Mouse (Mus musculus) embryonic facial prominence, embryonic 10.5 days (tissue): Measurements from ENCODE around the gene Zer1. TPM values are rescaled to one million over a fixed set of nuclear protein-coding genes. Genes with fewer than 3 reads are reported as not detected.

Source experiments
- DNase-seq: peaks from one replicate; pipeline ENCODE4 v3.0.0-alpha.2; 2017; ENCODE audit warnings: low spot score
- H3K27ac ChIP-seq: fragments of 300-500 bp; sonication (generic); replicated peaks from 2 replicates; pipeline ENCODE4 v1.5.1; 2016; ENCODE audit warnings: mild to moderate bottlenecking
- H3K27me3 ChIP-seq: fragments of 300-500 bp; sonication (generic); replicated peaks from 2 replicates; pipeline ENCODE4 v1.6.1; 2016; ENCODE audit warnings: low read depth, mild to moderate bottlenecking; ENCODE audit not compliant: poor library complexity, severe bottlenecking
- H3K36me3 ChIP-seq: fragments of 300-500 bp; sonication (generic); replicated peaks from 2 replicates; pipeline ENCODE4 v1.6.1; 2016; ENCODE audit warnings: mild to moderate bottlenecking, moderate library complexity
- H3K4me1 ChIP-seq: fragments of 300-500 bp; sonication (generic); 2 replicates; pipeline ENCODE4 v1.6.1; 2016
- H3K4me3 ChIP-seq: fragments of 300-500 bp; sonication (generic); 2 replicates; pipeline ENCODE4 v1.5.1; 2016; ENCODE audit warnings: mild to moderate bottlenecking, moderate library complexity
- H3K9me3 ChIP-seq: fragments of 300-500 bp; sonication (generic); 2 replicates; pipeline ENCODE4 v1.6.1; 2016; ENCODE audit warnings: mild to moderate bottlenecking
- WGBS: fragments of 180-500 bp; shearing (Covaris S2); methylation state at CpG from one replicate; pipeline ENCODE4 v1.1.7; 2016; 5-methylcytosine and 5-hydroxymethylcytosine counted together
- polyA plus RNA-seq: library from polyadenylated mRNA; unstranded; fragments of >200 nt; fragmentation: Nextera tagmentation; extraction: Ambion mirVana; gene quantifications from 2 replicates; pipeline ENCODE4 v1.2.1, GENCODE M21; 2016

Zer1 gene
- polyA plus RNA-seq, 1 experiment from 2014 or later: 7.4 TPM

- 24% methylated on average over 6 of the region's 6 CpGs for WGBS
- Histone ChIP-seq H3K9me3 (no peaks in the 10 kb centered on the region), H3K36me3 (peaks cover 11% of the 10 kb centered on the region; the same call in 1 of the 2 replicates), H3K27me3 (no peaks in the 10 kb centered on the region), H3K4me1 (peaks cover 27% of the 10 kb centered on the region), H3K27ac (peak overlapping the region; percentile 2; the same call in 1 of the 2 replicates), H3K4me3 (no peak overlapping the region)
- DNase-seq: no peak
Observed at GRCm38 (mm10) chr2:30119641-30120051, 4.7 kb downstream of the Zer1 start.

GRCm38 (mm10) chr2:30112564-30112963, 11.8 kb downstream of the Zer1 start:
- WGBS: 97% methylated on average over 5 of the region's 5 CpGs
- H3K27me3 ChIP-seq: no peaks in the 10 kb centered on the region
- peaks cover 61% of the 10 kb centered on the region for H3K36me3 ChIP-seq
- H3K4me1 ChIP-seq: no peaks in the 10 kb centered on the region
- DNase-seq: no peak
- H3K9me3 ChIP-seq: no peaks in the 10 kb centered on the region
- H3K4me3 ChIP-seq: no peak overlapping the region
- no peak overlapping the region for H3K27ac ChIP-seq

GRCm38 (mm10) chr2:30111500-30111899, 12.9 kb downstream of the Zer1 start:
- WGBS: 87% methylated on average over 2 of the region's 2 CpGs
- H3K36me3 ChIP-seq: peaks cover 72% of the 10 kb centered on the region

GRCm38 (mm10) chr2:30108260-30108659, 16.1 kb downstream of the Zer1 start:
- H3K4me3 ChIP-seq: no peak overlapping the region
- H3K27ac ChIP-seq: no peak overlapping the region
- WGBS: 90% methylated on average over 4 of the region's 4 CpGs
- no peaks in the 10 kb centered on the region for H3K4me1 ChIP-seq
- no peak for DNase-seq
- no peaks in the 10 kb centered on the region for H3K9me3 ChIP-seq
- peaks cover 92% of the 10 kb centered on the region for H3K36me3 ChIP-seq
- no peaks in the 10 kb centered on the region for H3K27me3 ChIP-seq

More at GRCm38 (mm10) chr2:30111500-30111899, 12.9 kb downstream of the Zer1 start:
- DNase-seq: no peak
- H3K4me3 ChIP-seq: no peak overlapping the region
- H3K9me3 ChIP-seq: no peaks in the 10 kb centered on the region
- no peaks in the 10 kb centered on the region for H3K4me1 ChIP-seq
- H3K27ac ChIP-seq: no peak overlapping the region
- no peaks in the 10 kb centered on the region for H3K27me3 ChIP-seq

GRCm38 (mm10) chr2:30107646-30108045, 16.7 kb downstream of the Zer1 start:
- DNase-seq: no peak
- Histone ChIP-seq H3K27ac (no peak overlapping the region), H3K9me3 (no peaks in the 10 kb centered on the region), H3K4me1 (no peaks in the 10 kb centered on the region), H3K27me3 (no peaks in the 10 kb centered on the region), H3K36me3 (peaks cover 92% of the 10 kb centered on the region), H3K4me3 (no peak overlapping the region)
- 94% methylated on average over 5 of the region's 5 CpGs for WGBS

- no peak overlapping the region for H3K27ac ChIP-seq
- no peaks in the 10 kb centered on the region for H3K9me3 ChIP-seq
- H3K36me3 ChIP-seq: peaks cover 93% of the 10 kb centered on the region
- H3K4me3 ChIP-seq: no peak overlapping the region
- no peaks in the 10 kb centered on the region for H3K4me1 ChIP-seq
- DNase-seq: peak; percentile 58
- no peaks in the 10 kb centered on the region for H3K27me3 ChIP-seq
Observed at GRCm38 (mm10) chr2:30106364-30106763, 18.0 kb downstream of the Zer1 start.

GRCm38 (mm10) chr2:30100214-30100613, 24.2 kb downstream of the Zer1 start:
- WGBS: 70% methylated on average over 4 of the region's 4 CpGs
- no peak for DNase-seq
- H3K27me3 ChIP-seq: no peaks in the 10 kb centered on the region
- peaks cover 82% of the 10 kb centered on the region for H3K36me3 ChIP-seq
- H3K9me3 ChIP-seq: no peaks in the 10 kb centered on the region
- no peak overlapping the region for H3K27ac ChIP-seq
- no peak overlapping the region for H3K4me3 ChIP-seq
- 0 out of 2 replicates have a peak, but pooled peaks cover 5% of the 10 kb centered on the region for H3K4me1 ChIP-seq

GRCm38 (mm10) chr2:30095882-30096527, 28.4 kb downstream of the Zer1 start:
- H3K36me3 ChIP-seq: peaks cover 58% of the 10 kb centered on the region
- no peaks in the 10 kb centered on the region for H3K27me3 ChIP-seq
- H3K27ac ChIP-seq: no peak overlapping the region
- peaks cover 35% of the 10 kb centered on the region for H3K4me1 ChIP-seq
- H3K9me3 ChIP-seq: no peaks in the 10 kb centered on the region
- no peak overlapping the region for H3K4me3 ChIP-seq
- peak; percentile 64 for DNase-seq
- WGBS: 80% methylated on average over 2 of the region's 2 CpGs

GRCm38 (mm10) chr2:30094208-30094588, 30.2 kb downstream of the Zer1 start:
- Histone ChIP-seq H3K4me3 (peak overlapping the region; percentile 74), H3K4me1 (peaks cover 35% of the 10 kb centered on the region), H3K36me3 (peaks cover 54% of the 10 kb centered on the region), H3K9me3 (no peaks in the 10 kb centered on the region), H3K27me3 (no peaks in the 10 kb centered on the region), H3K27ac (peak overlapping the region; percentile 84)
- WGBS: 5% methylated on average over 13 of the region's 13 CpGs
- DNase-seq: peak; percentile 62

- Histone ChIP-seq H3K27ac (peak within 1 kb of the TSS; percentile 84), H3K27me3 (no peaks in the 10 kb centered on the region)
- under 1% methylated on average over 51 of the region's 51 CpGs for WGBS
Observed at GRCm38 (mm10) chr2:30093471-30094207, 30.7 kb downstream of the Zer1 start, which contains the start of gene Zdhhc12. Gene Zdhhc12 (minus strand): TSS chr2:30093648.

GRCm38 (mm10) chr2:30092280-30092918, 32.0 kb downstream of the Zer1 start:
- peak overlapping the region; percentile 74 for H3K4me3 ChIP-seq
- H3K9me3 ChIP-seq: no peaks in the 10 kb centered on the region
- peaks cover 32% of the 10 kb centered on the region for H3K4me1 ChIP-seq
- WGBS: 58% methylated on average over 6 of the region's 6 CpGs
- peaks cover 41% of the 10 kb centered on the region for H3K36me3 ChIP-seq
- DNase-seq: no peak
- H3K27me3 ChIP-seq: no peaks in the 10 kb centered on the region
- H3K27ac ChIP-seq: no peak overlapping the region

More at GRCm38 (mm10) chr2:30093471-30094207, 30.7 kb downstream of the Zer1 start, which contains the start of gene Zdhhc12:
- H3K36me3 ChIP-seq: peaks cover 49% of the 10 kb centered on the region
- no peaks in the 10 kb centered on the region for H3K9me3 ChIP-seq
- H3K4me3 ChIP-seq: peak within 1 kb of the TSS; percentile 74
- peaks cover 32% of the 10 kb centered on the region for H3K4me1 ChIP-seq
- DNase-seq: peak; percentile 98

GRCm38 (mm10) chr2:30091521-30091920, 32.9 kb downstream of the Zer1 start:
- H3K27ac ChIP-seq: no peak overlapping the region
- peaks cover 32% of the 10 kb centered on the region for H3K4me1 ChIP-seq
- 93% methylated on average over 12 of the region's 12 CpGs for WGBS

More at GRCm38 (mm10) chr2:30091521-30091920, 32.9 kb downstream of the Zer1 start:
- no peaks in the 10 kb centered on the region for H3K9me3 ChIP-seq
- no peak for DNase-seq
- H3K36me3 ChIP-seq: peaks cover 41% of the 10 kb centered on the region
- no peak overlapping the region for H3K4me3 ChIP-seq
- H3K27me3 ChIP-seq: no peaks in the 10 kb centered on the region
